Mouse (Mus musculus): Measurements from ENCODE around the gene Ucn.
A peak's percentile ranks its signal among the peaks of the same experiment; 100 is the strongest.

The Ucn gene

GRCm38 (mm10) chr5:31108000-31108490 is 30.6 kb downstream of the Ucn start, which contains the start of gene Slc30a3:
TSS of gene Slc30a3 (minus strand) at chr5:31108237.
- no peak for DNase-seq (ENCODE audit: low spot score)

GRCm38 (mm10) chr5:31105814-31106335 is 32.8 kb downstream of the Ucn start, which contains the start of gene Dnajc5g:
TSS of gene Dnajc5g (plus strand) at chr5:31106285.
- no peak for DNase-seq (ENCODE audit: low spot score)

GRCm38 (mm10) chr5:31095711-31096480 is 42.7 kb downstream of the Ucn start:
- no peak for DNase-seq (ENCODE audit: low spot score)

GRCm38 (mm10) chr5:31094799-31095691 is 43.6 kb downstream of the Ucn start:
- DNase-seq (ENCODE audit: low spot score), result peak; percentile 78

DNA sequence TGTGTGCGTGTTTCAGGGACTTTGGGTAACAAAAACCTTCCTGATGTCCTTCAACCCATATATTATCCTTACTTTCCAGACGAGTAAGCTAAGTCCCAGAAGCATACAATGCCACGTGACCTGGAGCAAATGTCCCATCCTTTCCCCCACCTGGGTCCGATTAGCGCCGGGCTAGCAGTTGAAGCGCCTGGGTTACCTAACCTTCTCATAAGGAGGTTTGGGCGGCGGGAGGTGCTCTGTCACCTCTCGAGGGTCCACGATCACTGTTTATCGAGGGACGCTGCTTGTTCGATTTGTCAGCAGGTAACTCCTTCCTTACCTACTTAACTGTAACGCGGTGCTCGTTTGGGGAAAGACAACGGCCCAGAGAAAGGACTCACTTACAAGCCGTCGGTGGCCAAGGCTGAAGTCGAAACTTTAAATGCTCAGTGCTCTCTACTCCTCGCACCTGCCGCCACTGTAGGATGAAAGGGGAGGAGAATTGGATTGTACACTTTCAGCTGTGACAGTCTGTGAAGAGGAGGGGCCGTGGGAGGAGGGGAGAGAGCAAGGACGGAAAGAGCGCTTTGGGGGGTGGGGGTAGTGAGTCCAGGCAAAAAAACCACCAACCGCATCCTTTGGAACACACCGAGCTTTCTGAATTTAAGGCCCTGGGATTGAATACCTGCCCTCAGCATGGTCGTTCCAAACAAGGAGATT is 44.4 kb downstream of the Ucn start:
- DNase-seq (ENCODE audit: low spot score), result no peak

DNA sequence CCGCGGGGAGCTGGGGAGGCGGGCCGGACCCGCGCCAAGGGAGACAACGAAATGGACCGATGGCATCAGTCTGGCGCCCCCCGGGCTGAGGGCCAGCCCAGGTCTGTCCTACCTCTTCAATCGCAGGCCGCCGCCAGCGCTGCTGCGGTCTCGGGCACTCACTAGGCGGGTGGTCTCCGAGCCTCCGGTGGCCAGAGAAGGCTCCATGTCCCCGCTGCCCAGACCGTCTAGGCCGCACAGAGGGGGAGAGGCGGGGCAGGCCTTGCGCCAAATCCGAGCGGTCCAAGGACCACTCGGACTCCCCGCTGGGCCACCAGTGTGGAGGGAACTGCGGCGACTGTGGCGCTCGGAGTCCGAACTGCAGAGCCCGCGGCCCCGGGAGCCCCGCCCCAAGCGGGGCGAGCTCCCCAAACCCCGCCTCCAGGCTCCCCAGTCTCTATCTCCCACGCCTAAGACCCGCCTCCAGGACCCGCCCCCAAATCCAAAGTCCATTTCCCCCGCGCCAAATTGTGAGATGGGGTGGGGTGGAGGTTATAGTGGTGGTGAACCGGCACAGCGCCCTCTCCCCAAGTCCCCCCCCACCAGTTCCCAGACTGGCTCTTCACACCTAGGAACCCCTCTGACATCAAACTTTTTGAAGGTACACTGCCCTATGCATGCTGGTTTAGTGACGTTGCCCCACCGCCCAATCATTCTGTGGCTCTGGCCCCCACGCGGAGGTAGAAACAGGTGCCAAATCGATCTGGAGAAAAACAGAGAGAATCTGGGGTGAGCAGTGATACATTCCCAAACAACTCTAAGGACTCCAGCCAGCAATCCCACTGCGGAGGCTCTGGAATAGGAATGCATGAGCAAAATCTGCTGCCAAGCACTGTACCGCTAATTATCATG is 45.2 kb downstream of the Ucn start:
- no peak for DNase-seq (ENCODE audit: low spot score)

- DNase-seq (ENCODE audit: low spot score), result no peak
These were observed 46.2 kb downstream of the Ucn start for GRCm38 (mm10) chr5:31092231-31092975.

Measured in lung, postnatal 25 days (tissue).